Mouse (Mus musculus): ENCODE measurements around the gene Lrp3.
"Not testable (repeated sequence)": the region's sequence is repeated elsewhere in the genome, so short reads cannot be mapped to it uniquely, and the experiment has no call there.

The Lrp3 gene

GRCm38 (mm10) chr7:35215225-35215624 lies at the start of gene Lrp3:
Lrp3 (minus strand) TSS chr7:35215498.
- peak in 1 of 2 experiments; percentile 65 for DNase-seq (ENCODE audit: low spot score in 2 of 2)

GRCm38 (mm10) chr7:35264746-35265145 lies 49.4 kb upstream of the Lrp3 start:
- peak in 1 of 2 experiments; percentile 53 for DNase-seq (ENCODE audit: low spot score in 2 of 2)

GRCm38 (mm10) chr7:35263595-35264489 lies 48.5 kb upstream of the Lrp3 start:
- DNase-seq (ENCODE audit: low spot score in 2 of 2) = no peak

- DNase-seq (ENCODE audit: low spot score in 2 of 2) = no peak
These were observed 44.1 kb upstream of the Lrp3 start for GRCm38 (mm10) chr7:35259384-35259783.

- DNase-seq (ENCODE audit: low spot score in 2 of 2) = no peak
These were observed 43.0 kb upstream of the Lrp3 start for GRCm38 (mm10) chr7:35258294-35258693.

- peak in 1 of 2 experiments; percentile 38 for DNase-seq (ENCODE audit: low spot score in 2 of 2)
These were observed 36.8 kb upstream of the Lrp3 start for GRCm38 (mm10) chr7:35252041-35252558.

GRCm38 (mm10) chr7:35237935-35238334 lies 22.6 kb upstream of the Lrp3 start:
- not testable (repeated sequence) for DNase-seq (ENCODE audit: low spot score in 2 of 2)

GRCm38 (mm10) chr7:35235308-35235707 lies 20.0 kb upstream of the Lrp3 start:
- peak in 1 of 2 experiments; percentile 38 for DNase-seq (ENCODE audit: low spot score in 2 of 2)

- DNase-seq (ENCODE audit: low spot score in 2 of 2) = peak; percentile 98 to 99
These were observed 19.3 kb upstream of the Lrp3 start for GRCm38 (mm10) chr7:35234361-35235245.

- DNase-seq (ENCODE audit: low spot score in 2 of 2) = no peak
These were observed 18.6 kb upstream of the Lrp3 start for GRCm38 (mm10) chr7:35233861-35234260.

GRCm38 (mm10) chr7:35232796-35233455 lies 17.6 kb upstream of the Lrp3 start:
- DNase-seq (ENCODE audit: low spot score in 2 of 2) = no peak

GRCm38 (mm10) chr7:35230333-35230732 lies 15.0 kb upstream of the Lrp3 start:
- no peak for DNase-seq (ENCODE audit: low spot score in 2 of 2)

- DNase-seq (ENCODE audit: low spot score in 2 of 2) = no peak
These were observed 5.5 kb upstream of the Lrp3 start for GRCm38 (mm10) chr7:35220694-35221365.

- DNase-seq (ENCODE audit: low spot score in 2 of 2) = no peak
These were observed 433 bp upstream of the Lrp3 start for GRCm38 (mm10) chr7:35215731-35216130.

- peak in 1 of 2 experiments; percentile 42 for DNase-seq (ENCODE audit: low spot score in 2 of 2)
These were observed 666 bp downstream of the Lrp3 start for GRCm38 (mm10) chr7:35214442-35215222.

- no peak for DNase-seq (ENCODE audit: low spot score in 2 of 2)
These were observed 3.5 kb downstream of the Lrp3 start for GRCm38 (mm10) chr7:35211791-35212190.

GRCm38 (mm10) chr7:35199755-35200154 lies 15.5 kb downstream of the Lrp3 start:
- no peak for DNase-seq (ENCODE audit: low spot score in 2 of 2)

GRCm38 (mm10) chr7:35198981-35199754 lies 16.1 kb downstream of the Lrp3 start:
- DNase-seq (ENCODE audit: low spot score in 2 of 2) = no peak

GRCm38 (mm10) chr7:35197022-35197421 lies 18.3 kb downstream of the Lrp3 start:
- DNase-seq (ENCODE audit: low spot score in 2 of 2) = no peak
